Mouse (Mus musculus): ENCODE data around the gene Irgc1.

DNA sequence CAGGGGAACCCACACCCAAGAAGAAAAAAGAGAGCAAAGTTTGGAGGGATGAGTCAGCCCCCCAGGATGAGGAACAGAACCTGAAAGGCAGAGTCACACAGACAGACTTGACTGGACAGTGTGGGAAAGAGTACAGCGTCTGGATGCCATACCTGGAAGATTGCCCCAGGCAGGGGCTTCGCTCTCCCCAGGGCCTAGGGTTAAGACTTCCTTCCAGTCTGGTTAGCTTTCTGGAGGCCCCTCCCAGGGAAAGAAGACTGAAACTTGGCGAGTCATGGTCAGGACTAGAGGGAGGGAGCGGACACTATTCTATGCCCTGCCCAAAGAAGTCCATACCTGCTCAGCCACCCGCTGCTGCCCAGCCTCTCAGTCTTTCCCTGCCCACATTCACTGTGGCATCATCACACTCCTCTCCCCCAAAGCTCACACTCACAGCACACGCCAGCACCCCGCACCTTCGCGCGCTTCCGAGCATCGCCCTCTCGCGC, 28.9 kb upstream of the Irgc1 start:
- TF ChIP-seq EP300 (IDR thresholded peaks at IDR 0.05; ENCODE audit: insufficient read depth, low read depth, low read length) (no peak), CTCF (IDR thresholded peaks at IDR 0.05; ENCODE audit: low read depth, low read length) (no peak)

Data from ES-Bruce4 (cell line).